Mouse (Mus musculus) cerebellum, adult 9-10 months (tissue): ENCODE results near the gene Rnd2.
"Not testable (repeated sequence)": the region's sequence is repeated elsewhere in the genome, so short reads cannot be mapped to it uniquely, and the experiment has no call there.

ENCODE experiments used
- DNase-seq: peaks from one replicate; pipeline ENCODE4 v3.0.0; 2022

The Rnd2 gene

DNA sequence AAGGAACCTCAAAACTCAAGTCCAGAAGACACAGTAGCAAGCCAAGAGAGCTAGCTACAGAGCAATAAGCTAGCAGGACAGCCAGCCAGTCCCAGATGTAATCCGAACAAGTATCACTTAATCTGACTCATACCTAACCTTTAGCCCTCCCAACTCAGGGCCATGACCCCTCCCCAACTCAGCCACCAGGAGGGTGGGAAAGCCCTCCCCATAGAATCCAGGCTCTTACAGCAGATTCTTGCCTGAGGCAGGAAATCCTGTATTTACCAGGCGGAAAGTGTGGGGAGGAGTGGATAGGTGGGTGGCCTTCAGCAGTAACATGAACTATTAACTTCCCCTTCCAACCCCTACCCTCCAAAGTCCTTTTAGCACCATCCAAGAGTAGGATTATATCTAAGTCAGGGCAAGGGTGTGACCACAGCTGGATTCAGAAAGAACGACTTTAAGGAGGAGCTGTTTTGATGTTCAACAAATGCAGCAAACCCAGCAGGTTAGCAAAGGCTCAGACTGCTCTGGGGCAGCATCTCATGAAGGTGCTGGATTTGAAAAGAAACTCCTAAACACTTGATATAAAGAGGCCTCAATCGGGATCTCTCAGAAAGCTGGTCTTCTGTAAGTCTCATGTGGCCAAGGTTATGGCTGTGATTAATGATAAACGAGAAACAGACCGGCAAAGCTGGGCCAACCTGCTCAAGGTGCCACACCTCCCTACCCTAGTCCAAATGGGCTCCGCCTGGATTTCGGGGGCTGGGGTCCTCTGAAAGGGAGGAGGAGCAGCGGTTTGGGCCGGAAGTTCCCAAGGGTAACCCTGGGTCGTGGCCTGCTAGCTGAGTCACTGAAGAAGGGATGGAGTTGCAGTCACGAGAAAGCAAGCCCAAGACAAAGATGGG is at the start of gene Rnd2:
Gene Rnd2, plus strand, starts transcription at position 789 of the 890 bp plus-strand sequence.
- DNase-seq, result no peak

DNA sequence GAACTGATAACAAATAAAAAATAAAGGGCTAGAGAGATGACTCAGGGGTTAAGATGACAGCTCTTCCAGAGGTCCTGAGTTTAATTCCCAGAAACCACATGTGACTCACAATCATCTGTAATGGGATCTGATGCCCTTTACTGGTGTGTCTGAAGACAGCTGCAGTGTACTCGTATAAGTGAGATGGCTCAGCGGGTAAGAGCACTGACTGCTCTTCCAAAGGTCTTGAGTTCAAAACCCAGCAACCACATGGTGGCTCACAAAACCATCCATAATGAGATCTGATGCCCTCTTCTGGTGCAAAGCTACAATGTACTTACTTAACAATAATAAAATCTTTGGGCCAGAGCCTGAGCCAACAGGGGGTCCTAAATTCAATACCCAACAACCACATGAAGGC is 49.5 kb upstream of the Rnd2 start:
- no peak for DNase-seq

DNA sequence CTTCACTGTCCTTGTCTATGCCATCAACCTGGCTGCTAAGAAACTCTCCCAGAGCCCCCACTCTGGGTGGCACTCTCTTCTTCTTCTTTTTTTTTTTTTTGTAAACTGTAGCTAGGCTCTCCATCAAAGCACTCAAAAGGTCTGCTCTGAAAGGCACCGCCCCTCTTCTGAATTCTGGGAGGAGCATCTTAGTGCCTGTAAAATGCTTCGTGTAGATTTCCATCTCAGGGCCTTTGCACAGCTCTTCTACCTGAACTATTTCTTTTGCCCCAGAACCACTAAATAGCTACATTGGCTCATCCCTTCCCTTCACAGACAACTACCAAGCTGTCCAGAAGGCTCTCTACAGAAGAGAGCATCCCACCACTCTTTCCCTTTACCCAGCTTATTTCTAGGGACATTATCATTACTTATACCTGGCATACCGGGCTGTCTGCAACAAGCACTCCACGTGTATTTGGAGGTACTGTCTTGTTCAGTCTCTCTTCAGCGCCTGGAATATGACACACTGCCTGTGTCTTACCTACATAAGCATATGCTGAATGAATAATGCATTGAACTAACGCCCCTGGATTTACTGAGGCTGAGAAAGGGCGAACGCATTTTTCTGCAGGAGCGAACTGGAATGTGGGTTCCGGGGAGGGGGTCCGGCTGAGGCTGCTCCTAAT is 48.2 kb upstream of the Rnd2 start:
- DNase-seq, result no peak

DNA sequence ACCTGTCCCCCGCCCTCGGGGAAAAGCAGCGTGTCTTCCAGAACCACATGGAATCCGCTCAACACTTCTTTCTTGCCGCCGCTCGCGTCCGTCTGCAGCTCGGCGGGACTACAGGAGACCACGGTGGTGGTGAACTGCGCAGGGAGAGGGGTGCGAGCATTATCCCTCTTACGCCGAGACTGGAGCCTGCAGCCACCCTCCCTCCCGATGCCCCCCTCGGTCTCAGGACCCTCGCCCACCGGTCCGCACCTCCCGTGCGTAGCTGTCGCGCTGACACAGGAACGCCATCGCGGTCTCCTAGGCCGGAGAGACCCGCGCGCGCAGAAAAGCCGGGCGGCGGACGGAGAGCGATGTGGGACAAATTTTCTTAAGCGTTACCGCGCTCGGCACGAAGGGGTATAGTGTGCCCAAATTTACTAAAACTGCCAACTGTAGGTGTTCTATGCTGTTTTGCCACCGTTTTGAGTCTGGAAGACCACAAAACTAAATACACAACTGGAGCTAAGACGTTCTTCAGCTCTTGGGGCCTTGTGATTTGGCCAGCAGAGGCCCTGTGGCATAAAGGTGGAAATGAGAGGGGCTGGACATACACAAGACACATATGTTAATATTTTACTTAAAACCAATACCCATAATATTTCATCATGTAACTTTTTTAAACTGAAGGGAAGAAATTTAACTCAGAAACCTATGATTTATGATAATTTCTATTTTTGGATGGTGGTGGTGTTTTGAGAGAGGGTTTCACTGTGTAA is 47.5 kb upstream of the Rnd2 start, which contains the start of gene Aarsd1:
Gene Aarsd1, minus strand, starts transcription at position 515 of the 755 bp plus-strand sequence.
- DNase-seq, result peak; percentile 87

DNA sequence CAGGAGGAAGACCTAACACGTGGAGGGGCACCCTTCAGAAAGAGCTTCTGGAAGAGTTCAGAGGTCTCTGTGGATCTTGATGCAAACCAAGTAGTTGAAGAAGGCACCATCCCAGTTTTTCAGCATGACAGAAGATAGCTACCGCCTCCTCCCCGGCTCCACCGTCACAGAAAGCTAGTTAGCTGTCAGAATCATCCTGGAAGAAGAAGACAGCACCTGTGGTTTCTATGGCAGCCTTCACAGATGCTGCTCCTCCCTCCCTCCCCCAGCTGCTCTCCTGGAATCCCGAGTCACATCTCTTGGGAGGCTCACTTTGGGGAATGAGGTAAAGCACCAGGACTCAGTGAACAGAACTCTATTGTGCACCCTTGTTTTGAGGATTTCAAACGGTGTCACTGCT is 45.8 kb upstream of the Rnd2 start:
- no peak for DNase-seq

DNA sequence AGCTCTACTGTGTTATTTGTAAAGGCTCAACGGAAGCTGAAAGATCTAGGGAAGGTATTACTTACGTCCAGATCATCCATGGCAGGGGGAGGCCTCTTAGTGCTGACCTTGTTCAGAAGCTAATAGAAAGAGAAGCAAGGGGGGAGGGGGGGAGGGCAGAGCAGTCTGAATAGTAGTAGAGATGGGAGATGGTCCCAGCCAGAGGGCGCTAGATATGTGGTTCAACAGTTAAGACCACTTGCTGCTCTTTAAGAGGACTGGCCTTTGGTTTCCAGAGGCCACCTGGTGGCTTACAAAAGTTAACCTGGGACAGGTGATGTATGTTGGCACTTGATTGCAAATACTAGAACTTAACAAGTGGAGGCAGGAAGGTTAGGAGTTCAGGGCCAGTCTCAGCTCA is 45.2 kb upstream of the Rnd2 start:
- no peak for DNase-seq

DNA sequence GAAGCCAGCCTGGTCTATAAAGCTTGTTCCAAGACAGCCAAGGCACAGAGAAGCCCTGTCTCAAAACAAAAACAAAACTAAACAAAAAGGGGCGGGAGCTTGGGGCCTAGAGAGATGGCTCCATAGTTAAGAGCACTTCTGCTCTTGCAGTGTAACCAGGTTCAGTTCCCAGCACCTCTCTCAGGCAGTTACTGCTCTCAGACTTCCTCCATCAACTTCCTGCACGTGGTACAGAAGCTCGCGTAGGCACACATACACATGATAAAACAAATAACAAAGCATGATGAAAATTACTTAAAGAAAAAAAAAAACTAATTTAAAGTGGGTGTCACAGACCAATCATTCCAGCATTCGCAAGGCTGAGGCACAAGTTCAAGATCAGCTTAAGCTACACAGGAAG is 44.7 kb upstream of the Rnd2 start:
- no peak for DNase-seq

DNA sequence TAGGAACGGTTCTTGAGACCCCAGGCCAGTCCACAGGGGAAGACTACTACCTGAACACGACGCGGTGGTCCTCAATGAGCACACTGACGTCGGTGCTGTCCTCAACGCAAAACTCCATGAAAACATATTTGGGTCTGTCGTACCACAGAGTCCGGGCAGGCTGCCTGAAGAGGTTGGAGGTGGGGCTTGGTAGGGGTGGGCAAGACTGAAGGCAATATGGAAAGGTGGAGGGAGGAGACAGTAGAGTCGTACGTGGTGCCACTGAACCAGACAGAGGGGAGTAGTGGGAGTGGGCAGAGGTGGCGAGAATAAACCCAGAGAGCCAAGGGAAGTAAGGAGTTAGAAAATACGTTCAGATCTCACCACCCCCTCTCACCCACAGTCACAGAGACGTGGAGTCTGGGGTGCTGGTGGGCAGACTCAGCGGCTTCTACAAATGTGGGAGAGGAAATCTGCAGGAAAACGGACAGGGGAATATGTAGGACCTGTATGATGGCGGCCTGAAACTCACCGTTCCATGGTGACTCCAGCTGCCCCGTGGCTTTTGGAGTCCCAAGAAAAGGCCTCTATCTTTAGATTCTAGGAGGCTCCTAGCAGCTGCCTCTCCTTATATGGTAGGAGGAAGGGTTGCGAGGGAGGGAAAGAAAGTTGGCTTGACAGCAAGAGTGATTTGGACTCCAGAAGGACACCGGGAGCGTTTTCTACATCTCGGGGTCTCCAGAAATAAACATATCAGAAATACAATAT is 40.5 kb upstream of the Rnd2 start, which contains the start of gene Gm27029:
Gene Gm27029, minus strand, starts transcription at position 692 of the 747 bp plus-strand sequence.
- DNase-seq, result peak; percentile 23

DNA sequence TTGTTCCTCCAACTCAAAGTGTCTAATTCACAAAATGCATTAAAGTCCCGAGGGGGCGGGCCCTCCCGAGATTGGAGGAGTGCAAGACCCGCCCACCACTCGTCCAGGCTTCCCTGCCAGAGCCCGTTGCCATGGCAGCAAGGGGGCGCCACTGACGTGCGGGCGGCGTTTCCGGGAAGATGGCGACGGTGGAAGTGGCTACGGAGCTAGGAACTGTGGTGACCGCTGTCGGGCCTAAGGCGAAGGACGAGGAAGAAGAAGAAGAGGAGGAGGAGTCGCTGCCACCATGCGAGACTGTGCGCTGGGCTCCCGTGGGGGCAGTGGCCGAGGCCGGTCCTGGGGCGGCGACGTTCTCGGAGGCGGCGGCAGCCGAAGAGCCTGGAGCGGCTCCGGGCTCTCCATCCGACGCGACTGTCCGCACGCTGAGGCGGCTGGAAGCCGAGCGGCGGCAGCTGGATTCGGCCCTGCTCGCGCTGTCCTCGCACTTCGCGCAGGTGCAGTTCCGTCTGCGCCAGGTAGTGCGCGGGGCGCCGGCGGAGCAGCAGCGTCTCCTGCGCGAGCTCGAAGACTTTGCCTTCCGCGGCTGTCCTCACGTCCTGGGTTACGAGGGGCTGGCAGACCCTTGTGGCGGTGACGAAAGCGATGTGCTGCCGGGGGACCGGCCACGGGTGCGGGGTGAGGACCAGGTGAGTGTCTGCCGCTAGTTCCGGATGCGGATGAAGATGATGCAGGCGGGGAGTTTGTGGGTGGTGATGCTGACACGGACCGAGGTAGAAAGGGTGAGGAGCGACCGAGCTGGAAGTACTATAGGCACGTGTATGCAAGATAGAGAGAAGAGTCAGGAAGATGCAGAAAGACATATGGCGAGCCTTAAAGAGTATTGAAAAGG is 39.6 kb upstream of the Rnd2 start, which contains the start of the genes Rundc1 and Ptges3l:
Gene Rundc1, plus strand, starts transcription at position 161 of the 889 bp plus-strand sequence.
Gene Ptges3l, minus strand, starts transcription at position 409 of the 889 bp plus-strand sequence.
- DNase-seq, result peak; percentile 95

DNA sequence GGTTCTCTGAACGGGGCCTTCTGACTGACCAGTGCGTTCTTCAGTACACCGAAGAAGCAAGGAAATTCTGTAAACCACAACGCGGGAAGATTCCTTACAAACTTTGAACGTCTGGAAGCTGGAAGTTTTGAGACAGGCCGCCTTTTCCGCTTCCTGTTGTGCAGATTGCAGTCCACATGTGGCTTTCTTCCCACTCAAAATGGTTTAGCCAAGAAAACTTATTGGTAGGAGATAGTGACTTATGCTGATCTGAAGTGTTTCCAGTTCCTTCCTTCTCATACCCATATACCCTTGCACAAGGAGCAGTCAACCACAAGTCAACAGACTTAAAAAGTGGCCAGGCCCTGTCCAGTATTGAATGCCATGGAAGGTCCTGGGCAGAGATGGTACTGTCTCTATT is 38.6 kb upstream of the Rnd2 start:
- no peak for DNase-seq

DNA sequence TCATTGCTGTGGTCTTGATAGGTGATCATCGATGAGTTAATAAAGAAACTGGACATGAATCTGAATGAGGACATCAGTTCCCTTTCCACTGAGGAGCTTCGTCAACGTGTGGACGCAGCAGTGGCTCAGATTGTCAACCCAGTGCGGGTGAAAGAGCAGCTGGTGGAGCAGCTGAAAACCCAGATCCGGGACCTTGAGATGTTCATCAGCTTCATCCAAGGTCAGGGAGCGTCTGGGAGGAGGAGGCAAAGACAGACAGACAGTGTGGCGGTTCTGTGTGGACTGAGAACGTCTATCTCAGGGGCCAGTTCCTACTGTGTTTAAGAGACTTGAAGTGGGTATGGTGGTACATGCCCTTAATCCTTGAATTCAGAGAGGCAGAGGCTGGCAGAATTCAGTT is 33.5 kb upstream of the Rnd2 start:
- DNase-seq, result no peak

DNA sequence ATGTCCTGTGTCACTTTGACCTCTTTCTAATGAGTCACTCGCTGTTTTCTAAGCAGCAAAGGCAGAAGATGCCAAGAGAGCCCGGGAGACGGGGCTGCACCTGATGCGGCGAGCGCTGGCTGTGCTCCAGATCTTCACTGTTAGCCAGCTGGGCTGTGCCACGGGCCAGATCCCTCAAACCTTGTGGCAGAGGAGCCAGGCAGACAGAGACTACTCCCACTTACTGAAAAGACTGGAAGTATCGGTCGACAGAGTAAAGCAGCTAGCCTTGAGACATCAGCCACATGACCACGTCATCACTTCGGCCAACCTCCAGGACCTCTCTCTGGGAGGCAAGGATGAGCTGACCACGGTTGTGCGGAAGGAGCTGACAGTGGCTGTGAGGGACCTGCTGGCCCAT is 31.4 kb upstream of the Rnd2 start:
- DNase-seq, result peak; percentile 65

DNA sequence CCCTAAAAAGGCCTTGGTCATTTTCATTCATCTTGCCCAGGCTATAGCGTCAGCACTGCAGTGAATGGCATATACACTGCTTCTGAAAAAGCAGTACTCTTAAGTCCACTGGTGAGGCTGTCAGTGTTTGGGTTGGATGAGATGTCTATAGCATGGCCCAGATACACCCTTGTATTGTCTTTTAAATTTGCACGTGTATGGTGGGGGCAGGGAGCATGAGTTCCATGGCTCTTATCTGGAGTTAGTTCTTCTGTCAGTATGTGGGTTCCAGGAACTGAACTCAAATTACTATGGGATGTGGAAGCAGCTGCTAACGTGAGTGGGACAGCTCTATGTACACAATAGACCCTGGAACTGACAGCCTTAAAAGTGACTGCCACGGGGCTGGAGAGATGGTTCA is 29.0 kb upstream of the Rnd2 start:
- no peak for DNase-seq

DNA sequence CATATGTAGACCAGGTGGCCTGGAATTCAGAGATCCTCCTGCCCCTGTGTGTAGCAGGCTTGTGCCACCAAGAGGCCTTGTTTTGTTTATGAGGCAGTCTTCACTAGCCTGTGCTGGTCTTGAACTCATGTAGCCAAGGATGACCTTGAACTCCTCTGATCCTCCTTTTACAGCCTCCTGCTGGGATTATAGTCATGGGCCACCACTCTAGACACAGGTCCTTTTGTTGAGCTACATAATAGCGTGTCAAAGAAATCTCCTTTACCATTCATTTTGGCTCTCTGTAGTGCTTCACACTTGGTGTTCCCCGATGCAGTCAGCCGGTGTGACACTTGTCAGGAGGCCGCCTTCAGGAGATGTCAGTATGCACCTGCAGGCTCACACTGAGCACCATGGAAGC is 27.9 kb upstream of the Rnd2 start:
- DNase-seq, result no peak

DNA sequence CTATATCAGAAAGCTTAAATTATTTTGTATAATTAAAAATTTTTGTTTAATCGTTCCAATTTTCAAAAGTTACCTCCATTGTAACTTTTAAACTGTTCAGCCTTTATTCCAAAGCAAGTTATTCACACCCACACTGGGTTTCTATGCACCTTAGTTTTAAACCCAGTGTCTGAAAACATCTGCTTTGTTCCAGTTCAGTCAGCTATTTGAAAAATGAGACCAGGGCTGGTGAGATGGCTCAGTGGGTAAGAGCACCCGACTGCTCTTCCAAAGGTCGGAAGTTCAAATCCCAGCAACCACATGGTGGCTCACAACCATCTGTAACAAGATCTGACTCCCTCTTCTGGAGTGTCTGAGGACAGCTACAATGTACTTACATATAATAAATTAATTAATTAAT is 26.8 kb upstream of the Rnd2 start:
- DNase-seq, result not testable (repeated sequence)

DNA sequence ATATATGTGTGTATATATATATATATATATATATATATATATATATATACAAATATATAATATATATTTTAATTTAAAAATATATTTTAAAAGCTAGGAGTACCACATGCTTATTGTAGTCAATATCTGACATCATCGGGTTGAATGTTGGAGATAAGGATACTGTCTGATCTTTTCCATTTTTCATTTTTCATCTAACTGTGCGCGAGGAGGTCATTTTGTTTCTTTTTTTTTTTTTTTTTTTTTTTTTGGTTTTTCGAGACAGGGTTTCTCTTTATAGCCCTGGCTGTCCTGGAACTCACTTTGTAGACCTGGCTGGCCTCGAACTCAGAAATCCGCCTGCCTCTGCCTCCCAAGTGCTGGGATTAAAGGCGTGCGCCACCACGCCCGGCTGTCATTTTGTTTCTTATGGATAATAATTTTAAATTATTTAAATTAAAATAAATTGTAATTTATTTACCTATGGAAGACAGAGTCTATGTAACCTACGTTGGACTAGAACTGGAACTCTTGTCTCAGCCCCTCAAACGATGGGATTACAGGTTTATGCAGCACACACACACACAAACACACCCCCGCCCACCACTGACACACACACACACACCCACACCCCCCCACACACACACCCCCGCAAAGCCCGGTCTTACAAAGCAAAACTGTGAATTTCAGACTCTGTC is 23.2 kb upstream of the Rnd2 start:
- DNase-seq, result not testable (repeated sequence)

DNA sequence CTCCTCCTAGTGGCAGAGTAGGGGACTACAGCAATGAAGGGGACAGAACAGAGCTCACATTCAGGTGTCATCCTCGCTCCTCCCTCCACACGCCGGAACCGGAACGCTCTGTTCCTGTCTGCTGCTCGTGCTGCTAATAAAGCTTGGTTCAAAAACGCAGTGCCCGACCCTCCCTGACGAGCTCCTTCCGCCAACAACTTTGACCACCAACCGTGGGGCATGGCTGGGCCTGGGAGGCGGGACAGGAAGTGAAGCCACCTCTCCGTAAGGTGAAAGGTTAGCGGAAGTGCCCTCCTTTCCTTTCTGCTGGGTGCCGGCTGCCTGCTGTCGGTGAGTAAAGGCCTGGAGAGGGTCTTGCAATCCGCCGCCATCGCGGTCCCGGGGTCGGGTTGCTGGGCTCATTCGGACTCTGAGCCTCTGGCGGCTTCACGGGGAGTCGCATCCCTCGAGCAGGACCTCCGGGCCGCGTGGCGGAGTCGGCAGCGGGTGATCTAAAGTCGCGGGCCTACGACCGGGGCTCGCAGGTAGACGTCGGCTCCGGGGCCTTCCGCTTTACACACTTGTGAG is 22.6 kb upstream of the Rnd2 start, which contains the start of gene Rpl27:
Gene Rpl27, plus strand, starts transcription at position 172 of the 567 bp plus-strand sequence.
- peak; percentile 99 for DNase-seq

DNA sequence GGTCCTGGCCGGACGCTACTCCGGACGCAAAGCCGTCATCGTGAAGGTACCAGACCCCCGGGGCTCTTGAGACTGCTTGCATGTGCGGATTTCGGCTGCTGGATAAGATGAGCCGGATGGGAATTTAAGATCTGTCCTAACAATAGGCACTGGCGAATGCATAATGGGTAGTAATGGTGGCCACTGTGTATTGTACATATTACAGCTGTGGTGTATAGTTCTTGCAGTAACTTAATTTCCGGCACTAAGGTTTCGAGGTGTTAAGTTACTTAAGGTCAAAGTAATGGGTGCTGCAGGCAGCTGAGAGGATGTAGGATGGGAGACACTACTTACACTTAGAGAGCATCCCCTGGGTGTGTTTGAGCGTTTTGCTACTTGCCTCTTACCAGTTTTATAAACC is 22.0 kb upstream of the Rnd2 start:
- no peak for DNase-seq

DNA sequence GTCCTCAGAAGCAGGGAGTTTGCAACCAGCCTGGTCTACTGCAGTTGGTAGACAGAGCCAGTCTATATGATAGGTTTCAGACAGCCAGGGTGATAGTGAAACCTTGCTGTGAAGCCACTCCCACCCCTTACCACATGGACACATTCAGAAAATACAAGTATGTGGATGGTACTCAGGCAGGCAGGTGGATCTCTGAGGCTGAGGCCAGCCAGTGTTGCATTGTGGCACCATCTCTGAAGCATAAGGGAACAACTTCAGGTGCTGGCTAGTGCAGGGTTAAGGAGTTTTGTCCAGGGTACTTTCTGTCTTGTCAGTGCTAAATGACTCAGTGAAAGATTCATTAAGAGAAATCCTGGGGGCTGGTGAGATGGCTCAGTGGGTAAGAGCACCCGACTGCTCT is 18.5 kb upstream of the Rnd2 start:
- no peak for DNase-seq

DNA sequence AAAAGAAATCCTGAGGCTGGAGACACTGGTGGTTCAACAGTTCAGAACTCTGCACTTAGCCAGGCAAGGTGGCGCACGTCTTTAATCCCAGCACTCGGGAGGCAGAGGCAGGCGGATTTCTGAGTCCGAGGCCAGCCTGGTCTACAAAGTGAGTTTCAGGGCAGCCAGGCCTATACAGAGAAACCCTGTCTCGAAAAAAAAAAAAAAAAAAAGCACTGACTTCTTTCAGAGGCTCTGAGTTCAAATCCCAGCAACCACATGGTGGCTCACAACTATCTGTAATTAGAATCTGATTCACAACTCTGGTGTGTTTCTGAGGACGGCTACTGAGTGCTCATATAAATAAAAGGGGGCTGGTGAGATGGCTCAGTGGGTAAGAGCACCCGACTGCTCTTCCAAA is 17.9 kb upstream of the Rnd2 start:
- DNase-seq, result not testable (repeated sequence)
